Mouse (Mus musculus) CH12.LX (cell line): Measurements from ENCODE around the gene Wnk3. TPM values are rescaled to one million over a fixed set of nuclear protein-coding genes. Genes with fewer than 3 reads are reported as not detected.
"Not testable (repeated sequence)": the region's sequence is repeated elsewhere in the genome, so short reads cannot be mapped to it uniquely, and the experiment has no call there.

Source experiments
- DNase-seq: peaks from one replicate; pipeline ENCODE4 v3.0.0-alpha.2; 2013; ENCODE audit errors: extremely low read depth
- H3K27ac ChIP-seq: 2 replicates; pipeline ENCODE4 v1.5.1; 2012; ENCODE audit warnings: low read depth, mild to moderate bottlenecking, control low read depth, moderate library complexity; ENCODE audit not compliant: insufficient read depth
- H3K27me3 ChIP-seq: replicated peaks from 2 replicates; pipeline ENCODE3; 2012; ENCODE audit warnings: inconsistent platforms
- H3K36me3 ChIP-seq, 2 experiments: replicated peaks in 1 of 2; 2 replicates each; pipeline versions ENCODE3 to v1.6.1; 2012; ENCODE audit warnings: inconsistent platforms in 1 of 2, low read length in 1 of 2, mild to moderate bottlenecking in 1 of 2, mixed read lengths in 1 of 2, moderate library complexity in 1 of 2; ENCODE audit not compliant: control insufficient read depth in 1 of 2, insufficient read depth in 1 of 2
- H3K4me1 ChIP-seq, 2 experiments: 2 replicates each; pipeline ENCODE4 v1.6.1; 2012; ENCODE audit warnings: inconsistent platforms in 1 of 2, moderate library complexity in 1 of 2; ENCODE audit not compliant: insufficient read depth in 2 of 2, control insufficient read depth in 1 of 2
- H3K4me2 ChIP-seq: 2 replicates; pipeline ENCODE4 v1.6.1; 2012; ENCODE audit warnings: low read depth, mild to moderate bottlenecking, control low read depth; ENCODE audit not compliant: poor library complexity, insufficient read depth, severe bottlenecking
- H3K4me3 ChIP-seq, 3 experiments: fragments of 150-350 bp in 1 of 3; sonication (generic) in 1 of 3; replicated peaks in 1 of 3; 2 replicates each; pipeline versions ENCODE3 to v1.5.1; 2011 to 2012; ENCODE audit warnings: low read depth in 2 of 3, low read length in 2 of 3, mild to moderate bottlenecking in 2 of 3, moderate library complexity in 2 of 3, control low read depth in 1 of 3, improper control_type of control experiment in 1 of 3, inconsistent platforms in 1 of 3, mixed read lengths in 1 of 3; ENCODE audit not compliant: poor library complexity in 1 of 3
- H3K79me2 ChIP-seq: replicated peaks from 2 replicates; pipeline ENCODE4 v1.6.1; 2012; ENCODE audit warnings: mild to moderate bottlenecking, moderate library complexity; ENCODE audit not compliant: control insufficient read depth, poor library complexity, insufficient read depth, severe bottlenecking; ENCODE audit errors: extremely low read depth
- H3K9ac ChIP-seq: 2 replicates; pipeline ENCODE4 v1.6.1; 2012; ENCODE audit warnings: low read depth, mild to moderate bottlenecking, control low read depth, moderate library complexity; ENCODE audit not compliant: insufficient read depth
- H3K9me3 ChIP-seq: replicated peaks from 2 replicates; pipeline ENCODE3; 2012; ENCODE audit warnings: low read length, inconsistent platforms, mixed read lengths
- BHLHE40 ChIP-seq: IDR thresholded peaks from 2 replicates; pipeline ENCODE4 v1.6.1; 2011; ENCODE audit warnings: mild to moderate bottlenecking, low read depth, low read length, improper control_type of control experiment
- CHD1 ChIP-seq: IDR thresholded peaks from 2 replicates; pipeline ENCODE4 v1.6.1; 2012; ENCODE audit warnings: low read depth, low read length, improper control_type of control experiment, inconsistent platforms
- CHD2 ChIP-seq: IDR thresholded peaks from 2 replicates; pipeline ENCODE4 v1.6.1; 2011; ENCODE audit warnings: low read length, improper control_type of control experiment
- CTCF ChIP-seq, 2 experiments: IDR thresholded peaks in 1 of 2; conservative IDR thresholded peaks in 1 of 2; 2 replicates each; pipeline ENCODE4 v1.5.1; 2011 to 2012; ENCODE audit warnings: low read depth in 2 of 2, low read length in 2 of 2, improper control_type of control experiment in 1 of 2, inconsistent platforms in 1 of 2, mild to moderate bottlenecking in 1 of 2, moderate library complexity in 1 of 2
- E2F4 ChIP-seq: IDR thresholded peaks from 2 replicates; pipeline ENCODE4 v1.6.1; 2011; ENCODE audit warnings: low read depth, low read length, improper control_type of control experiment; ENCODE audit not compliant: insufficient replicate concordance
- ELF1 ChIP-seq: IDR thresholded peaks from 2 replicates; pipeline ENCODE4 v1.6.1; 2014; ENCODE audit warnings: low read depth, mild to moderate bottlenecking, inconsistent platforms, low read length, improper control_type of control experiment
- ETS1 ChIP-seq: conservative IDR thresholded peaks from 2 replicates; pipeline ENCODE4 v1.6.1; 2012; ENCODE audit warnings: low read depth, mild to moderate bottlenecking, inconsistent platforms, low read length, improper control_type of control experiment, moderate library complexity
- GABPA ChIP-seq: IDR thresholded peaks from 2 replicates; pipeline ENCODE4 v1.6.1; 2012; ENCODE audit warnings: low read depth, low read length, improper control_type of control experiment, inconsistent platforms; ENCODE audit not compliant: insufficient replicate concordance
- MAX ChIP-seq: IDR thresholded peaks from 2 replicates; pipeline ENCODE4 v1.6.1; 2011; ENCODE audit warnings: low read length, improper control_type of control experiment
- MXI1 ChIP-seq: IDR thresholded peaks from 2 replicates; pipeline ENCODE4 v1.6.1; 2011; ENCODE audit warnings: mild to moderate bottlenecking, low read depth, low read length, improper control_type of control experiment
- NELFE ChIP-seq: IDR thresholded peaks from 2 replicates; pipeline ENCODE4 v1.6.1; 2011; ENCODE audit warnings: low read depth, low read length, improper control_type of control experiment
- NRF1 ChIP-seq: IDR thresholded peaks from 2 replicates; pipeline ENCODE4 v1.6.1; 2014; ENCODE audit warnings: low read depth, mild to moderate bottlenecking, inconsistent platforms, low read length, improper control_type of control experiment, moderate library complexity
- POLR2A ChIP-seq: IDR thresholded peaks from 2 replicates; pipeline ENCODE4 v1.6.1; 2011; ENCODE audit warnings: low read depth, mild to moderate bottlenecking, improper control_type of control experiment, low read length
- POLR2AphosphoS2 ChIP-seq: IDR thresholded peaks from 2 replicates; pipeline ENCODE4 v1.6.1; 2011; ENCODE audit warnings: low read depth, low read length, improper control_type of control experiment
- RAD21 ChIP-seq: IDR thresholded peaks from 2 replicates; pipeline ENCODE4 v1.6.1; 2011; ENCODE audit warnings: low read depth, mild to moderate bottlenecking, low read length, improper control_type of control experiment, moderate library complexity
- SIN3A ChIP-seq: IDR thresholded peaks from 2 replicates; pipeline ENCODE4 v1.6.1; 2012; ENCODE audit warnings: low read length, improper control_type of control experiment, inconsistent platforms
- TBP ChIP-seq: conservative IDR thresholded peaks from 2 replicates; pipeline ENCODE4 v1.6.1; 2011; ENCODE audit warnings: low read depth, low read length, improper control_type of control experiment
- TCF12 ChIP-seq: IDR thresholded peaks from 2 replicates; pipeline ENCODE4 v1.6.1; 2014; ENCODE audit warnings: low read depth, mild to moderate bottlenecking, inconsistent platforms, low read length, improper control_type of control experiment
- UBTF ChIP-seq: IDR thresholded peaks from 2 replicates; pipeline ENCODE4 v1.6.1; 2012; ENCODE audit warnings: low read depth, mild to moderate bottlenecking, inconsistent platforms, low read length, improper control_type of control experiment, moderate library complexity
- USF2 ChIP-seq: conservative IDR thresholded peaks from 2 replicates; pipeline ENCODE4 v1.6.1; 2011; ENCODE audit warnings: low read depth, low read length, improper control_type of control experiment
- ZKSCAN1 ChIP-seq: IDR thresholded peaks from 2 replicates; pipeline ENCODE4 v1.6.1; 2012; ENCODE audit warnings: low read depth, inconsistent platforms, low read length, improper control_type of control experiment, borderline replicate concordance
- ZNF384 ChIP-seq: IDR thresholded peaks from 2 replicates; pipeline ENCODE4 v1.6.1; 2012; ENCODE audit warnings: low read depth, low read length, improper control_type of control experiment, inconsistent platforms
- dilution Hi-C: fragments of 300-500 bp; cut with MboI; formaldehyde crosslinking; loops from 2 replicates; pipeline ENCODE4 v1.14.3; 2020; ENCODE audit warnings: low sequenced_read_pairs; ENCODE audit not compliant: extremely low pct_unique_long_range_greater_than_20kb, extremely low pct_ligation_motif_present
- in situ Hi-C: fragments of 300-500 bp; cut with MboI; formaldehyde crosslinking; loops from 3 replicates; pipeline ENCODE4 v1.14.3; 2019; ENCODE audit warnings: low sequenced_read_pairs, low pct_ligation_motif_present, low pct_unique_long_range_greater_than_20kb, mixed read lengths
- polyA plus RNA-seq: library from polyadenylated mRNA; unstranded; fragments of >175 nt; gene quantifications from 2 replicates; pipeline ENCODE4 v1.2.1, GENCODE M21; 2012; ENCODE audit warnings: low read depth; ENCODE audit not compliant: insufficient read length
- total RNA-seq, 2 experiments: library from RNA; depleted of rRNA; stranded (reverse); fragments of 300-350 nt in 1 of 2; fragments of >200 nt in 1 of 2; gene quantifications; 2 replicates each; pipeline ENCODE4 v1.2.3; 2012 to 2014

The Wnk3 gene
- total and polyA plus RNA-seq, 3 experiments, result 0.04 to 0.27 (median 0.08) TPM

DNA sequence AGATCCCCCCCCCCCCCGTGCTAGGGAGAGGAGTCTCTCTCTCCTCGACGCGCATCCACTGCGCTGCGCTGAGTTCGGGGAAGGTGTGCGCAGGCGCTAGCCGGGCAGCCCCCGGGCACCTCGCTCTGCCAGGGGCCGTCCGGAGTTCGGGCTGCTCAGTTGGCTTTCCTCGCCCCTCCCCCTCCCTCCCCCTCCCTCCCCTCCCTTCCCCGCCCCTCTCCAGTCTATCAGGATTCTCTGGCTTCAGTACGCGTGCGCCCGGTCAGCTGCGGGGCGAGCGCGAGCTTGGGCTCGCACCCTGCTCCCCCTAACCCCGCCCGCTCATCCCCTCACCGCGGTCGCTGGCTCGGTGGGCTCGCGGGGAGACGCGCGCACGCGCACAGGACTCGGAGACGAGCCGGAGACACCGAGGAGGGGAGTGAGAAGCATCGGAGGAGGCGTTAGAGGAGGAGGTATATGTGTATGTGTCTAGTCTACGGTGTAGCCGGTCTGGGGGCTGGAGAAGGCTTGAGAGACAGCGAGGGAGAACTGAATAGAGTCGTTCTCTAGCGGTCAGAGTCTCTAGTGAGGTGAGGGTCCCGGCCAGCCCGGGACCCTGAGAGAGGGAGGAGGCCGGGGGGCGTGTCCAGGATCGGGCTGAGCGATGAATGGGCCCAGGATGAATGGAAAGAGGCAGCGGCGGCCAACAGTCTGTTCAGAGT, 28.5 kb upstream of the Wnk3 start:
- Histone ChIP-seq H3K9ac (no peak overlapping the region), H3K27me3 (no peaks in the 10 kb centered on the region), H3K27ac (no peak overlapping the region), H3K4me2 (peak overlapping the region; percentile 93), H3K79me2 (no peaks in the 10 kb centered on the region), H3K9me3 (no peaks in the 10 kb centered on the region), H3K4me3 (peak overlapping the region; percentile 13 to 66 (median 41)), H3K4me1 (no peaks in the 10 kb centered on the region; a peak in 1 of 4 replicates), H3K36me3 (no peaks in the 10 kb centered on the region)
- TF ChIP-seq TBP (no peak), SIN3A (no peak), NELFE (no peak), ETS1 (no peak), NRF1 (peak; percentile 75)
- in situ Hi-C loops, result no loop called here
- dilution Hi-C loops, result no loop called here
- DNase-seq, result peak; percentile 11

DNA sequence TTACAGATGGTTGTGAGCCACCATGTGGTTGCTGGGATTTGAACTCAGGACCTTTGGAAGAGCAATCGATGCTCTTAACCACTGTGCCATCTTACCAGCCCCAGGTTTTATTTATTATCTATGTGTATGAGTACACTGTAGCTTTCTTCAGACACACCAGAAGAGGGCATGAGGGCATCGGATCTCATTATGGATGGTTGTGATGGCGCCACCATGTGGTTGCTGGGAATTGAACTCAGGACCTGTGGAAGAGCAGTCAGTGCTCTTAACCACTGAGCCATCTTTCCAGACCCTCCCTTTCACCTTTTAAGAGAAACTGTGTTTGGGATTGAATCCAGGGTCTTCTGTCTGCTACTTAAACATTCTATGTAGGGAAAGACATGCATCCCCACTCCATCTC, 24.7 kb upstream of the Wnk3 start:
- H3K27me3 ChIP-seq, H3K9me3 ChIP-seq, H3K9ac ChIP-seq, H3K79me2 ChIP-seq, H3K36me3 ChIP-seq, in situ Hi-C loops, H3K4me2 ChIP-seq, H3K4me3 ChIP-seq, H3K4me1 ChIP-seq, H3K27ac ChIP-seq, dilution Hi-C loops: not testable (repeated sequence)
- DNase-seq, result peak; percentile 9
- peak in 1 of 2 experiments; percentile 62; a peak in 2 of 4 replicates for TF ChIP-seq CTCF (conservative IDR thresholded peaks at IDR 0.05 in 1 of 2, IDR thresholded peaks at IDR 0.05 in 1 of 2; ENCODE audit: low read depth in 2 of 2, low read length in 2 of 2)

DNA sequence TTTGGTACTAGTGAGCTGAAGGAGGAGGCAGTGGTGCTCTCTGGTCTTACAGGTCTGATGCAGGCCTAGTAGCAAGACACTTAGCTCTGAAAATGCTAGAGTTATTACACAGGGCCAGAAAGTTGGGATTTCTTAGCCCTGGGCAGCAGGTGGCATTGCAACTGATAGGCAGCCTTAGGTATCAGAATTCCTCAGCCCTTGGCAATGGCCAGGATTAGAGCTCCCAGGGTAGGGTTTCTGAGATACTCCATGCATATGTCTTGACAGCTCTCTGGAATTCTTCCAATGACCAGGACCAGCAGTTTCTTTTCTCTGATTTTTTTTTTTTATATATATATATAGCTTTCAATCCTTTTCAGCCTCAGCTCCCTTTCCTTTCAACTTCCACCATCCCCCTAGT, 100.5 kb downstream of the Wnk3 start:
- Histone ChIP-seq H3K79me2 (no peaks in the 10 kb centered on the region), H3K9ac (no peak overlapping the region), H3K4me3 (no peak overlapping the region), H3K4me1 (no peaks in the 10 kb centered on the region), H3K4me2 (no peak overlapping the region), H3K27ac (no peak overlapping the region), H3K9me3 (no peaks in the 10 kb centered on the region), H3K27me3 (no peaks in the 10 kb centered on the region), H3K36me3 (no peaks in the 10 kb centered on the region)
- in situ Hi-C loops (no loop called here), dilution Hi-C loops (no loop called here)
- TF ChIP-seq UBTF (no peak), E2F4 (no peak), TBP (no peak), POLR2AphosphoS2 (no peak), MXI1 (no peak), ETS1 (no peak), POLR2A (no peak), NELFE (no peak), MAX (no peak), USF2 (no peak), CHD1 (no peak), CHD2 (no peak), ZKSCAN1 (no peak), GABPA (no peak), ELF1 (no peak), ZNF384 (no peak), BHLHE40 (no peak), RAD21 (no peak), TCF12 (no peak)
- no peak for DNase-seq
